Mouse (Mus musculus): Measurements from ENCODE around the gene Col5a2.

GRCm38 (mm10) chr1:45359673-45360072 is 143.4 kb downstream of the Col5a2 start:
- TF ChIP-seq CTCF (IDR thresholded peaks at IDR 0.05; ENCODE audit: control insufficient read depth, insufficient read depth, insufficient replicate concordance, low read depth, low read length) = no peak
- no peak for TF ChIP-seq POLR2A (IDR thresholded peaks at IDR 0.05; ENCODE audit: control insufficient read depth, low read depth, low read length)

Measured in testis, adult 2 months (tissue).